Mouse (Mus musculus) E14TG2a.4 (cell line): ENCODE results near the gene Gm20388.

Experiments
- H3K27me3 ChIP-seq: 2 replicates; pipeline ENCODE4 v1.6.1; 2014; ENCODE audit warnings: low read length, control low read depth; ENCODE audit not compliant: insufficient read depth
- H3K36me3 ChIP-seq: 2 replicates; pipeline ENCODE4 v1.6.1; 2014; ENCODE audit warnings: low read length, control low read depth; ENCODE audit not compliant: insufficient read depth
- H3K4me1 ChIP-seq: replicated peaks from 2 replicates; pipeline ENCODE4 v1.6.1; 2014; ENCODE audit warnings: low read depth, low read length, control low read depth
- H3K4me3 ChIP-seq: replicated peaks from 2 replicates; pipeline ENCODE4 v1.5.1; 2014; ENCODE audit warnings: mild to moderate bottlenecking, low read length
- H3K9me3 ChIP-seq: 2 replicates; pipeline ENCODE4 v1.6.1; 2014; ENCODE audit warnings: low read length, control low read depth
- CTCF ChIP-seq: conservative IDR thresholded peaks from 2 replicates; pipeline ENCODE4 v1.5.1; 2014; ENCODE audit warnings: low read length
- NANOG ChIP-seq: IDR thresholded peaks from 2 replicates; pipeline ENCODE4 v1.6.1; 2014; ENCODE audit warnings: borderline replicate concordance, low read length, mixed read lengths
- POU5F1 ChIP-seq: IDR thresholded peaks from 2 replicates; pipeline ENCODE4 v1.6.1; 2014; ENCODE audit warnings: low read length, borderline replicate concordance

Gm20388 gene

GRCm38 (mm10) chr8:120811953-120812352 is 901.3 kb downstream of the Gm20388 start:
- Histone ChIP-seq H3K4me1 (peaks cover 9% of the 10 kb centered on the region), H3K36me3 (no peaks in the 10 kb centered on the region), H3K27me3 (peaks cover 36% of the 10 kb centered on the region), H3K9me3 (no peaks in the 10 kb centered on the region), H3K4me3 (no peak overlapping the region)
- no peak for TF ChIP-seq POU5F1
- no peak for TF ChIP-seq CTCF
- TF ChIP-seq NANOG = no peak

DNA sequence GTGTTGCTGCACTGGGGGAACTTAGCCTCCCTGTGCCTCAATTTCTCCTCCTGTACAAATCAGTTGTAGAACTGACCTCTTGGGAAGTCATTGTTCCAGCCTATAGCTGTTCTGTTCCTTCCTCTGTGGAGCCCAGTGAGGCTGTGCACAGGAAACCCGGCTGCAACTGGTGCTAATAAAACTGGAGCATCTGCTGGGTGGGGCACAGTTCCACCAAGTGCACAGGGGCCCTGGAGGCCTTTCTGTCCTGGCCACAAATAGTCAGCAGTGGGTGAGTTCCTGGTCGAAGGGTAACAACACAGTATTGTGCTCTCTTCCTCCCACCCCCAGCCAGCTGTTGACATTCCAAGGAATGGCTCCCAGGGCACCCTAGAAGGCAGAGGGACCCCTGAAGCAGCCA is 902.4 kb downstream of the Gm20388 start:
- no peaks in the 10 kb centered on the region for H3K36me3 ChIP-seq
- no peaks in the 10 kb centered on the region for H3K9me3 ChIP-seq
- H3K27me3 ChIP-seq = peaks cover 37% of the 10 kb centered on the region
- TF ChIP-seq CTCF (0 out of 2 replicates have a peak, but pooled peaks have one; percentile 5), NANOG (no peak)
- H3K4me1 ChIP-seq = peaks cover 3% of the 10 kb centered on the region
- H3K4me3 ChIP-seq = no peak overlapping the region

GRCm38 (mm10) chr8:120813839-120814238 is 903.2 kb downstream of the Gm20388 start:
- Histone ChIP-seq H3K4me1 (peaks cover 4% of the 10 kb centered on the region), H3K27me3 (peaks cover 30% of the 10 kb centered on the region), H3K36me3 (no peaks in the 10 kb centered on the region), H3K9me3 (no peaks in the 10 kb centered on the region), H3K4me3 (no peak overlapping the region)
- TF ChIP-seq NANOG (no peak), POU5F1 (no peak), CTCF (no peak)

DNA sequence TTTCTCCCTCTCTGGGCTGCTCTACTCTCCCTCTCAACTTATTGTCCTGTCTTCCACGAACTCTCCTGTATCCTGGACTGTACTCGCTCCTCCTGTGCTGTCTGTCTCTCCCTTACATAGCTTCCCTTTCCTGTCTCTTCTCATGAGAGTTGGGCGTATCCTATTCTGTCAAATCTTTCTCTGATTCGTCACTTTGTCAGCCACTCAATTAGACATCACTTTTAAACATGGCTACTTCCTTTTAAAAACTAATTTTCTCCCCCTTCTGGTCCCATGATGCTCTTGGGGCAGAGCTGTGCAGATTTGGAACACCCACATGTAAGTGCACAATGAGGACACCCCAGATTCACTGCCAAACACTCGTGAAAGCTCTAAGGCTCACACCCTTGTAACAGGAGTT is 905.7 kb downstream of the Gm20388 start:
- no peaks in the 10 kb centered on the region for H3K36me3 ChIP-seq
- peaks cover 4% of the 10 kb centered on the region for H3K4me1 ChIP-seq
- no peak overlapping the region for H3K4me3 ChIP-seq
- H3K27me3 ChIP-seq = peaks cover 25% of the 10 kb centered on the region
- H3K9me3 ChIP-seq = peaks cover 5% of the 10 kb centered on the region
- TF ChIP-seq NANOG (no peak), POU5F1 (no peak), CTCF (no peak)

- no peaks in the 10 kb centered on the region for H3K36me3 ChIP-seq
- peaks cover 36% of the 10 kb centered on the region for H3K4me1 ChIP-seq
- peaks cover 5% of the 10 kb centered on the region for H3K9me3 ChIP-seq
- no peak overlapping the region for H3K4me3 ChIP-seq
- peaks cover 21% of the 10 kb centered on the region for H3K27me3 ChIP-seq
- no peak for TF ChIP-seq NANOG
- no peak for TF ChIP-seq POU5F1
- no peak for TF ChIP-seq CTCF
These were observed 909.3 kb downstream of the Gm20388 start for GRCm38 (mm10) chr8:120819906-120820305.

- TF ChIP-seq CTCF (peak; percentile 28), NANOG (no peak), POU5F1 (no peak)
- Histone ChIP-seq H3K4me3 (no peak overlapping the region), H3K27me3 (peaks cover 23% of the 10 kb centered on the region), H3K36me3 (no peaks in the 10 kb centered on the region), H3K4me1 (peaks cover 52% of the 10 kb centered on the region), H3K9me3 (peaks cover 5% of the 10 kb centered on the region)
These were observed 910.9 kb downstream of the Gm20388 start for GRCm38 (mm10) chr8:120821399-120822170.

- H3K9me3 ChIP-seq = peaks cover 5% of the 10 kb centered on the region
- TF ChIP-seq POU5F1 = no peak
- TF ChIP-seq NANOG = no peak
- no peak for TF ChIP-seq CTCF
These were observed 912.7 kb downstream of the Gm20388 start for GRCm38 (mm10) chr8:120823331-120823730.

GRCm38 (mm10) chr8:120823887-120824286 is 913.2 kb downstream of the Gm20388 start:
- H3K4me1 ChIP-seq = peaks cover 63% of the 10 kb centered on the region
- H3K36me3 ChIP-seq = no peaks in the 10 kb centered on the region
- 0 out of 2 replicates have a peak overlapping the region, but pooled peaks have one; percentile 23 for H3K4me3 ChIP-seq
- peaks cover 5% of the 10 kb centered on the region for H3K9me3 ChIP-seq
- TF ChIP-seq NANOG = no peak
- TF ChIP-seq CTCF = peak; percentile 84
- no peak for TF ChIP-seq POU5F1
- H3K27me3 ChIP-seq = peaks cover 15% of the 10 kb centered on the region

More at GRCm38 (mm10) chr8:120823331-120823730, 912.7 kb downstream of the Gm20388 start:
- H3K4me1 ChIP-seq = peaks cover 63% of the 10 kb centered on the region
- H3K27me3 ChIP-seq = peaks cover 15% of the 10 kb centered on the region
- H3K4me3 ChIP-seq = peak overlapping the region; percentile 23; the same call in 1 of the 2 replicates
- H3K36me3 ChIP-seq = no peaks in the 10 kb centered on the region

GRCm38 (mm10) chr8:120824638-120825037 is 914.0 kb downstream of the Gm20388 start:
- peaks cover 63% of the 10 kb centered on the region for H3K4me1 ChIP-seq
- no peak overlapping the region for H3K4me3 ChIP-seq
- peaks cover 15% of the 10 kb centered on the region for H3K27me3 ChIP-seq
- no peak for TF ChIP-seq POU5F1
- TF ChIP-seq CTCF = no peak
- no peaks in the 10 kb centered on the region for H3K9me3 ChIP-seq
- no peaks in the 10 kb centered on the region for H3K36me3 ChIP-seq
